Comparison of ENCODE assay signal across 1 mouse cellular context in the genomic region with DNA sequence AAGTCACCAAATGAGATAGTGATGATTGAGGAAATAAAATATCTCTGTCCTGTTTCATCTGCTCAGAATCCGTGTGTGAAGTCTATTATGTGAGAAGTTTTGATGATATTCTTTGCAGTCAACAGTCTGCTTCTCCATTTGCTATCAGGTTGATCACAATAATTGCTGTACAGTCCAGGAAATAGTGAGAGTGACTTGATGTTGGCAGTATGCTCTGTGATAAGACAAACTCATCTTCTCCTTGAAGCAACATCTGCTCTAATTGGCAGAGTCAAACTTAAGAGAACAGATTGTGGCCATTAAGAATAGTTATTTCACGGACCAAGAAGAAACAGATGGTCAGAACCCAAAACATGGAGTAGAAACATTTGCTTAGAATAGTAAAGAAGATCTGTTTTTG.
TF ChIP-seq lines count a peak whose summit lies in the region.

No protein-coding gene starts in this region.

TF ChIP-seq in MEL, 35 proteins besides CTCF, POLR2A, EP300 and RAD21 (continued from another document):
- no peak for TF ChIP-seq E2F4 (IDR thresholded peaks at IDR 0.05; ENCODE audit: borderline replicate concordance, low read depth, low read length)
- peak; percentile 56; the same call in 1 of the 2 replicates for TF ChIP-seq GATA1 (IDR thresholded peaks at IDR 0.05; ENCODE audit: low read depth, low read length)
